17 mouse cellular contexts compared by ENCODE assay signal in genomic region chr8:3682435-3682834, GRCm38 (mm10). TPM values are rescaled to one million over a fixed set of nuclear protein-coding genes. Genes with fewer than 3 reads are reported as not detected.
"Had no signal": no experiment of that assay in that cellular context is flagged by ENCODE, and none has a peak within 500 bp of the region (broad histone marks: within the 10 kb centered on the region; RNA-seq: fewer than 3 reads in every experiment).

No protein-coding gene starts in this region.

- H3K27ac ChIP-seq: limb, embryonic 10.5 days; lung, embryonic 15.5 days; macrophage; midbrain, embryonic 12.5 days had no signal

- H3K9ac ChIP-seq: liver, postnatal 0 days; lung, embryonic 15.5 days; midbrain, embryonic 12.5 days had no signal

- H3K27me3 ChIP-seq: lung, embryonic 15.5 days; megakaryocyte, embryonic 14.5 days; midbrain, embryonic 12.5 days had no signal

- H3K4me3 ChIP-seq: limb, embryonic 10.5 days; lung, embryonic 15.5 days; megakaryocyte, embryonic 14.5 days; midbrain, embryonic 12.5 days had no signal

- H3K9me3 ChIP-seq: limb, embryonic 10.5 days; lung, embryonic 15.5 days; megakaryocyte, embryonic 14.5 days; midbrain, embryonic 12.5 days had no signal

- DNase-seq: kidney, adult 8-10 months; kidney, postnatal 25 days; liver, postnatal 0 days; lung, postnatal 14 days; right cerebral cortex, postnatal 14 days; thymus, adult 18-20 months; thymus, postnatal 14 days had no signal

- H3K4me2 ChIP-seq: liver, embryonic 11.5 days; lung, embryonic 15.5 days; midbrain, embryonic 12.5 days had no signal

- ATAC-seq: intestine, postnatal 0 days; liver, postnatal 0 days; midbrain, embryonic 16.5 days had no signal

RNA-seq across cellular contexts. Expression of gene Fcer2a, which starts 11.5 kb away (rescaled TPM):
- polyA plus RNA-seq: intestine, postnatal 0 days; kidney, embryonic 16.5 days; lung, embryonic 15.5 days; macrophage had no signal

RNA-seq across cellular contexts. Expression of gene Mcemp1, which starts 16.9 kb away (rescaled TPM):
- polyA plus RNA-seq: limb, embryonic 10.5 days; midbrain, embryonic 12.5 days had no signal

RNA-seq across cellular contexts. Expression of gene Retn, which starts 26.9 kb away (rescaled TPM):
- polyA plus RNA-seq: intestine, postnatal 0 days; liver, postnatal 0 days; lung, embryonic 15.5 days; macrophage; midbrain, embryonic 12.5 days; stomach, embryonic 16.5 days had no signal
